Mouse (Mus musculus): Measurements from ENCODE around the gene Pxylp1. TPM values are rescaled to one million over a fixed set of nuclear protein-coding genes. Genes with fewer than 3 reads are reported as not detected.
"Not testable (repeated sequence)": the region's sequence is repeated elsewhere in the genome, so short reads cannot be mapped to it uniquely, and the experiment has no call there.

Pxylp1 gene
- total RNA-seq (2014; fragmentation: Nextera tagmentation) (not detected in 2 replicates), total RNA-seq (2017) (0.12 and 0.22 TPM in 2 replicates), polyA plus RNA-seq (2012) (not detected in 2 replicates)

DNA sequence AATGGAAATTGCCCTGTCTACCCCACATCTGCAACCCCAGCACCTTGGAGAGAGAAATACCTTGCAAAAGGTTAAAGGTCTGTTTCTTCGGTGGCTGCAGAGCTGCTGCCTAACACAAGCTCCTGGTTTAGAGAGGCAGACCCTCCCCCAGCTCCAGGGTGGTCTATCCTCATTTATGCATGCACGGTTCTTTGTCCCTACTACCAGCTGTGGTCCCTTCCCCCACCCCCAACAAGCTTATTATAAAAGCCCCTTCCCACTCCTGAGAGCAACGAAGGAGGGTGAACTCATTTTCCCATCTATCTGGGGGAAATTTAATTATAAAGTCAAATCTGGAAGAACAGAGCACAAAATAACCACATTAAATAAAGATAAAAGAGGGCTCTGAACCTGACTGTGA is at the start of gene Pxylp1:
Pxylp1 (minus strand) TSS at position 124 of the 400 bp plus-strand sequence.
- H3K36me3 ChIP-seq (replicated peaks) = no peaks in the 10 kb centered on the region
- peaks cover 11% of the 10 kb centered on the region for H3K9me3 ChIP-seq (replicated peaks)
- ATAC-seq (ENCODE audit: extremely low read depth, insufficient number of reproducible peaks, low FRiP score, poor library complexity, severe bottlenecking) (no peak), DNase-seq (ENCODE audit: low spot score) (no peak)
- TF ChIP-seq CTCF (IDR thresholded peaks at IDR 0.05; ENCODE audit: low read depth, low read length) = no peak
- no peak for TF ChIP-seq TAL1 (conservative IDR thresholded peaks at IDR 0.05; ENCODE audit: low read depth, low read length)
- no peak within 1 kb of the TSS for H3K4me3 ChIP-seq (ENCODE audit: low read depth, low read length)
- no peaks in the 10 kb centered on the region for H3K27me3 ChIP-seq (ENCODE audit: insufficient read depth, low read length)
- no peaks in the 10 kb centered on the region for H3K4me1 ChIP-seq (ENCODE audit: insufficient read depth, low read depth, low read length)

DNA sequence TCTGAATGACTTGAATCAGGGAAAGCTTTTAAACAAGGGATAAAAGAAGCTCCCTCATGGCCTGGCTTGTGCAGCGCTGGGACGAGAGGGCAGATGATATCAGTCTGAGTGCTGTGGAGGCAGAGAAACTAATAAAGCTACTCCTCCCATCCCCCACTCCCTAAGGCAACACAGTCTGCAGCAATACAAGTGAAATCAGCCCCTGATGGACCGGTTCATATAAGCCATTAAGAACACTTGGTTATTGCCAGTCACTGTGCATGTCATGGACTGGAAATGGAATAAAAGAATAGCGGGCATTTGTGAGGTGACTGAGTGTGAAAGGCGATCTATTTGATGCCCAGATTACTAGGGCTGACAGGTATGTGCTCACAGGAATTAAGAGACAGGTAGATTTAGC is 46.4 kb upstream of the Pxylp1 start:
- Histone ChIP-seq H3K4me3 (ENCODE audit: low read depth, low read length) (no peak overlapping the region), H3K9me3 (replicated peaks) (peaks cover 3% of the 10 kb centered on the region), H3K36me3 (replicated peaks) (no peaks in the 10 kb centered on the region), H3K27me3 (ENCODE audit: insufficient read depth, low read length) (no peaks in the 10 kb centered on the region), H3K4me1 (ENCODE audit: insufficient read depth, low read depth, low read length) (no peaks in the 10 kb centered on the region)
- no peak for ATAC-seq (ENCODE audit: extremely low read depth, insufficient number of reproducible peaks, low FRiP score, poor library complexity, severe bottlenecking)
- no peak for DNase-seq (ENCODE audit: low spot score)
- no peak for TF ChIP-seq GATA1 (IDR thresholded peaks at IDR 0.05; ENCODE audit: borderline replicate concordance, low read length)
- TF ChIP-seq POLR2AphosphoS5 (IDR thresholded peaks at IDR 0.05; ENCODE audit: insufficient replicate concordance, low read depth, low read length) = no peak
- no peak for TF ChIP-seq GATA2 (IDR thresholded peaks at IDR 0.05; ENCODE audit: borderline replicate concordance, low read depth, low read length)
- no peak for TF ChIP-seq CTCF (IDR thresholded peaks at IDR 0.05; ENCODE audit: low read depth, low read length)
- TF ChIP-seq TAL1 (conservative IDR thresholded peaks at IDR 0.05; ENCODE audit: low read depth, low read length) = no peak

DNA sequence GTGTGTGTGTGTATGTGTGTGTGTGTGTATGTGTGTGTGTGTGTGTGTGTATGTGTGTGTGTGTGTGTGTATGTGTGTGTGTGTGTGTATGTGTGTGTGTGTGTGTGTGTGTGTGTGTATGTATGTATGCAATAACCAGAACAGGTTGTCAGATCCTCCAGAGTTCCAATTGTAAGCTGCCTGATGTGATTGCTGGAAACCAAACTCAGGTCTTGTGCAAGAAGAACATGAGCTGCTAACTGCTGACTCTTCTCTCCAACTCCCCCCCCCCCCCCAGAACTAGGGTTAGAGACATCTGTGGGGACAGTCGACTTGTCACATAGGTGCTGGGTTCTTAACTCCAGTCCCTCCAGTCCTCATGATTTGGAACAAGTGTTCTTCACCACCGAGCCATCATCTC is 44.0 kb upstream of the Pxylp1 start:
- not testable (repeated sequence) for DNase-seq (ENCODE audit: low spot score); H3K9me3 ChIP-seq (replicated peaks); H3K4me1 ChIP-seq (ENCODE audit: insufficient read depth, low read depth, low read length); H3K27me3 ChIP-seq (ENCODE audit: insufficient read depth, low read length); H3K36me3 ChIP-seq (replicated peaks); ATAC-seq (ENCODE audit: extremely low read depth, insufficient number of reproducible peaks, low FRiP score, poor library complexity, severe bottlenecking); H3K4me3 ChIP-seq (ENCODE audit: low read depth, low read length)

DNA sequence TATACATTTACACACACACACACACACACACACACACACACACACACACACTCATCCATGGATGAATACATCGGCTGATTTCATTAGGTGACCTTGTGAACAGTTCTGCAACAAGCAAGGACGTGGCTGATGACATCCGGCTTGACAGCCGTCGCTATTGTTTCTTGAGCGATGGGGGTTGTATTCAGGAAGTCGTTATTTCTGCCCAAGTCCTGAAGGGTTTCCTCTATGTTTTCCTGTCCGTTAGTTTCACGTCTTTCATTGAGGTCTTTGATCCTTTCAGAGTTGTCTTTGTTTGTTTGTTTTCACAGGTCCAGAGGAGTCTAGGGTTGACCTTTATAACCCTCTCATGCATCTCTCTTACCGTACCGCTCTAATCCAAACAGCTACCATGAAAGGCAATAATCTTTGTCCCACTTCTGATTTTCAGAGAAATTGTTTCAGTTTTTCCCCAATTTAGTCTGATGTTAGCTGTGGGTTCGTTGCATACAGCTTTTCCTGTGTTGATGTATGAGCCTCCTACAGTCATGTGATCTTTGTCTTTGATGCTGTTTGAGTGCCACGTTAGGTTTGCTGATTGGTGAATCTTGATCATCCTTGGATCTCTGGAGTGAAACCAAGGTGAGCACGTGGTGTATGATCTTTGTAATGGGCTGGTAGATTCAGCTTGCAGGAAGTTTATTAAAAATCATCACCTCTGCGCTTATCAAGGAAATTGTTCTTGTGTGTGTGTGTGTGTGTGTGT is 43.3 kb upstream of the Pxylp1 start:
- H3K4me3 ChIP-seq (ENCODE audit: low read depth, low read length) = no peak overlapping the region
- no peaks in the 10 kb centered on the region for H3K4me1 ChIP-seq (ENCODE audit: insufficient read depth, low read depth, low read length)
- H3K9me3 ChIP-seq (replicated peaks) = 0 out of 2 replicates have a peak, but pooled peaks cover 3% of the 10 kb centered on the region
- DNase-seq (ENCODE audit: low spot score) (no peak), ATAC-seq (ENCODE audit: extremely low read depth, insufficient number of reproducible peaks, low FRiP score, poor library complexity, severe bottlenecking) (no peak)
- no peaks in the 10 kb centered on the region for H3K36me3 ChIP-seq (replicated peaks)
- TF ChIP-seq GATA1 (IDR thresholded peaks at IDR 0.05; ENCODE audit: borderline replicate concordance, low read length) = no peak
- no peak for TF ChIP-seq POLR2AphosphoS5 (IDR thresholded peaks at IDR 0.05; ENCODE audit: insufficient replicate concordance, low read depth, low read length)
- TF ChIP-seq CTCF (IDR thresholded peaks at IDR 0.05; ENCODE audit: low read depth, low read length) = no peak
- TF ChIP-seq TAL1 (conservative IDR thresholded peaks at IDR 0.05; ENCODE audit: low read depth, low read length) = no peak
- no peak for TF ChIP-seq GATA2 (IDR thresholded peaks at IDR 0.05; ENCODE audit: borderline replicate concordance, low read depth, low read length)
- no peaks in the 10 kb centered on the region for H3K27me3 ChIP-seq (ENCODE audit: insufficient read depth, low read length)

GRCm38 (mm10) chr9:96934816-96935215 is 42.3 kb upstream of the Pxylp1 start:
- no peak for DNase-seq (ENCODE audit: low spot score)
- H3K27me3 ChIP-seq (ENCODE audit: insufficient read depth, low read length) = no peaks in the 10 kb centered on the region
- ATAC-seq (ENCODE audit: extremely low read depth, insufficient number of reproducible peaks, low FRiP score, poor library complexity, severe bottlenecking) = no peak

DNA sequence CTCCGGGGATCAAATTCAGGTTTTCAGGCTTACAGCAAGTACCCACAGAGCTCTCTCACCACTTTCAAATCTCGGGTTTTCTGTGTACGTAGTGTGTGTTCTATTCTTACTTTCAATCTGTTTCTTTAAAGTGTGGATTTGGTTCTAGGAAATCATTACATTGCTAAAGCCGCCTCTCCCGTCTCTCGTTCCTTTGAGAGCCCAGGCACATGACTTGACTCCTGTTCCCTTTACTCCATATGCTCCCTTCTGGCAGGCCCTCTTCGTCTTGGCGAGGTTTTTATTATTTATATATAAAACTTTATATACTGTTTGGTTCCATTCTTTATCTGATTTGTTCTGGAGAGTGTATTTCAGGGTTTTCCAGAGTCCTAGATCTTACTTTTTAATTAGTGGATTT is 40.3 kb upstream of the Pxylp1 start:
- H3K4me3 ChIP-seq (ENCODE audit: low read depth, low read length) = no peak overlapping the region

More at GRCm38 (mm10) chr9:96934816-96935215, 42.3 kb upstream of the Pxylp1 start:
- Histone ChIP-seq H3K36me3 (replicated peaks) (no peaks in the 10 kb centered on the region), H3K9me3 (replicated peaks) (0 out of 2 replicates have a peak, but pooled peaks cover 3% of the 10 kb centered on the region), H3K4me1 (ENCODE audit: insufficient read depth, low read depth, low read length) (no peaks in the 10 kb centered on the region), H3K4me3 (ENCODE audit: low read depth, low read length) (no peak overlapping the region)
- no peak for TF ChIP-seq GATA2 (IDR thresholded peaks at IDR 0.05; ENCODE audit: borderline replicate concordance, low read depth, low read length)
- no peak for TF ChIP-seq TAL1 (conservative IDR thresholded peaks at IDR 0.05; ENCODE audit: low read depth, low read length)

More for the DNA sequence above, 40.3 kb upstream of the Pxylp1 start:
- Histone ChIP-seq H3K27me3 (ENCODE audit: insufficient read depth, low read length) (no peaks in the 10 kb centered on the region), H3K36me3 (replicated peaks) (no peaks in the 10 kb centered on the region), H3K4me1 (ENCODE audit: insufficient read depth, low read depth, low read length) (no peaks in the 10 kb centered on the region), H3K9me3 (replicated peaks) (no peaks in the 10 kb centered on the region)
- ATAC-seq (ENCODE audit: extremely low read depth, insufficient number of reproducible peaks, low FRiP score, poor library complexity, severe bottlenecking) (no peak), DNase-seq (ENCODE audit: low spot score) (no peak)
- TF ChIP-seq GATA2 (IDR thresholded peaks at IDR 0.05; ENCODE audit: borderline replicate concordance, low read depth, low read length) (no peak), POLR2AphosphoS5 (IDR thresholded peaks at IDR 0.05; ENCODE audit: insufficient replicate concordance, low read depth, low read length) (no peak), CTCF (IDR thresholded peaks at IDR 0.05; ENCODE audit: low read depth, low read length) (no peak), GATA1 (IDR thresholded peaks at IDR 0.05; ENCODE audit: borderline replicate concordance, low read length) (no peak)

Data from G1E (cell line).